Mouse (Mus musculus): ENCODE measurements around the gene Anks6. TPM values are rescaled to one million over a fixed set of nuclear protein-coding genes. Genes with fewer than 3 reads are reported as not detected.

The Anks6 gene
- total and polyA plus RNA-seq, 3 experiments = not detected

- TF ChIP-seq MAZ (IDR thresholded peaks at IDR 0.05; ENCODE audit: low read depth, low read length) (no peak), USF1 (IDR thresholded peaks at IDR 0.05; ENCODE audit: low read depth, low read length) (no peak)
Measured at GRCm38 (mm10) chr4:47035536-47035935, 21.7 kb downstream of the Anks6 start (continued).

- Histone ChIP-seq H3K36me3 (ENCODE audit: control insufficient read depth in 1 of 2, insufficient read depth in 2 of 2, low read length in 2 of 2) (no peaks in the 10 kb centered on the region), H3K9me3 (replicated peaks; ENCODE audit: insufficient read depth, low read length) (no peaks in the 10 kb centered on the region), H3K4me1 (ENCODE audit: control insufficient read depth in 1 of 2, insufficient read depth in 2 of 2, low read length in 2 of 2) (no peaks in the 10 kb centered on the region), H3K27me3 (ENCODE audit: control insufficient read depth in 1 of 2, insufficient read depth in 2 of 2, low read length in 2 of 2) (peaks cover 0 to 4% of the 10 kb centered on the region in 2 experiments; a peak in 2 of 4 replicates), H3K4me3 (ENCODE audit: control insufficient read depth in 1 of 2, insufficient read depth in 1 of 2, low read depth in 2 of 2, low read length in 2 of 2) (no peak overlapping the region), H3K9ac (ENCODE audit: control insufficient read depth, low read depth, low read length, poor library complexity, severe bottlenecking) (no peak overlapping the region), H3K27ac (ENCODE audit: control insufficient read depth, low read depth, low read length) (no peak overlapping the region), H3K79me2 (ENCODE audit: control insufficient read depth, insufficient read depth, low read length, poor library complexity) (no peaks in the 10 kb centered on the region)
- DNase-seq (ENCODE audit: low read depth, low spot score) = no peak
- TF ChIP-seq GATA1 (IDR thresholded peaks at IDR 0.05; ENCODE audit: low read depth, low read length) (no peak), POLR2AphosphoS2 (IDR thresholded peaks at IDR 0.05; ENCODE audit: low read length) (no peak), ZNF384 (IDR thresholded peaks at IDR 0.05; ENCODE audit: low read depth, low read length) (no peak), KAT2A (conservative IDR thresholded peaks at IDR 0.05; ENCODE audit: low read depth, low read length) (no peak), POLR2AphosphoS5 (IDR thresholded peaks at IDR 0.05; ENCODE audit: borderline replicate concordance, low read depth, low read length) (no peak), MAX (IDR thresholded peaks at IDR 0.05; ENCODE audit: low read length) (no peak), ZC3H11A (IDR thresholded peaks at IDR 0.05; ENCODE audit: low read depth, low read length) (no peak), ETS1 (IDR thresholded peaks at IDR 0.05; ENCODE audit: low read depth, low read length) (no peak), POLR2A (IDR thresholded peaks at IDR 0.05; ENCODE audit: control insufficient read depth in 1 of 2, insufficient read depth in 1 of 2, low read depth in 1 of 2, low read length in 2 of 2, poor library complexity in 1 of 2) (no peak), CHD2 (IDR thresholded peaks at IDR 0.05; ENCODE audit: low read length) (no peak), USF2 (IDR thresholded peaks at IDR 0.05; ENCODE audit: borderline replicate concordance in 1 of 2, insufficient read depth in 1 of 2, low read depth in 1 of 2, low read length in 2 of 2) (no peak), RAD21 (IDR thresholded peaks at IDR 0.05; ENCODE audit: low read depth, low read length) (no peak), TAL1 (IDR thresholded peaks at IDR 0.05; ENCODE audit: low read length) (no peak)
Measured at GRCm38 (mm10) chr4:47032171-47032570, 25.1 kb downstream of the Anks6 start.

- TF ChIP-seq TCF12 (IDR thresholded peaks at IDR 0.05; ENCODE audit: low read depth, low read length) = no peak
- no peak for TF ChIP-seq ELF1 (IDR thresholded peaks at IDR 0.05; ENCODE audit: low read depth, low read length)
- no peak for TF ChIP-seq GATA1 (IDR thresholded peaks at IDR 0.05; ENCODE audit: low read depth, low read length)
- TF ChIP-seq MAZ (IDR thresholded peaks at IDR 0.05; ENCODE audit: low read depth, low read length) = no peak
- TF ChIP-seq HCFC1 (IDR thresholded peaks at IDR 0.05; ENCODE audit: low read depth, low read length) = no peak
- TF ChIP-seq CTCF (IDR thresholded peaks at IDR 0.05 in 2 of 3, conservative IDR thresholded peaks at IDR 0.05 in 1 of 3; ENCODE audit: control insufficient read depth in 1 of 3, insufficient read depth in 1 of 3, low read depth in 2 of 3, low read length in 3 of 3, poor library complexity in 1 of 3, severe bottlenecking in 1 of 3) = no peak
- no peak for TF ChIP-seq RAD21 (IDR thresholded peaks at IDR 0.05; ENCODE audit: low read depth, low read length)
- TF ChIP-seq ZKSCAN1 (IDR thresholded peaks at IDR 0.05; ENCODE audit: low read depth, low read length) = no peak
Measured at GRCm38 (mm10) chr4:47028791-47029190, 28.4 kb downstream of the Anks6 start.

More at GRCm38 (mm10) chr4:47028791-47029190, 28.4 kb downstream of the Anks6 start:
- Histone ChIP-seq H3K27me3 (ENCODE audit: control insufficient read depth in 1 of 2, insufficient read depth in 2 of 2, low read length in 2 of 2) (peaks cover 0 to 4% of the 10 kb centered on the region in 2 experiments; a peak in 2 of 4 replicates), H3K4me3 (ENCODE audit: control insufficient read depth in 1 of 2, insufficient read depth in 1 of 2, low read depth in 2 of 2, low read length in 2 of 2) (no peak overlapping the region), H3K9me3 (replicated peaks; ENCODE audit: insufficient read depth, low read length) (no peaks in the 10 kb centered on the region), H3K79me2 (ENCODE audit: control insufficient read depth, insufficient read depth, low read length, poor library complexity) (no peaks in the 10 kb centered on the region), H3K9ac (ENCODE audit: control insufficient read depth, low read depth, low read length, poor library complexity, severe bottlenecking) (no peak overlapping the region), H3K27ac (ENCODE audit: control insufficient read depth, low read depth, low read length) (no peak overlapping the region), H3K36me3 (ENCODE audit: control insufficient read depth in 1 of 2, insufficient read depth in 2 of 2, low read length in 2 of 2) (no peaks in the 10 kb centered on the region), H3K4me1 (ENCODE audit: control insufficient read depth in 1 of 2, insufficient read depth in 2 of 2, low read length in 2 of 2) (no peaks in the 10 kb centered on the region)
- no peak for DNase-seq (ENCODE audit: low read depth, low spot score)

Data from MEL (cell line).